Mouse (Mus musculus) Patski (cell line): Measurements from ENCODE around the gene Inha. TPM values are rescaled to one million over a fixed set of nuclear protein-coding genes. Genes with fewer than 3 reads are reported as not detected.

ENCODE experiments used
- ATAC-seq: fragments of 100-300 bp; one replicate; pipeline ENCODE4 v1.8.0; 2021
- CTCF ChIA-PET: fragments of 350-600 bp; sonication (Branson Sonifier 250); formaldehyde crosslinking; loops from one replicate; lab custom pipeline; 2022; ENCODE audit warnings: inconsistent platforms; lab: Charles Lee
- POLR2A ChIA-PET: fragments of 350-600 bp; sonication (Branson Sonifier 250); formaldehyde crosslinking; loops from one replicate; lab custom pipeline; 2022; ENCODE audit warnings: antibody characterized with exemption, inconsistent platforms; lab: Charles Lee
- DNase-seq: peaks from one replicate; pipeline ENCODE4 v3.0.0-alpha.2; 2011; ENCODE audit warnings: low read depth, low spot score
- H3K27me3 ChIP-seq: fragments of 371-371 bp; one replicate; pipeline ENCODE4 v1.5.1; 2021
- CTCF ChIP-seq: fragments of 100-300 bp; IDR thresholded peaks from one replicate; pipeline ENCODE4 v1.5.1; 2021
- in situ Hi-C: fragments of 300-500 bp; cut with MboI; formaldehyde crosslinking; loops from 3 replicates; pipeline ENCODE4 v1.11.1; 2018; ENCODE audit warnings: low pct_unique_long_range_greater_than_20kb, mixed read lengths
- polyA plus RNA-seq: library from polyadenylated mRNA; unstranded; gene quantifications from one replicate; pipeline ENCODE4 v1.2.3, GENCODE M21; 2021

The Inha gene
- polyA plus RNA-seq: 5.7 TPM

DNA sequence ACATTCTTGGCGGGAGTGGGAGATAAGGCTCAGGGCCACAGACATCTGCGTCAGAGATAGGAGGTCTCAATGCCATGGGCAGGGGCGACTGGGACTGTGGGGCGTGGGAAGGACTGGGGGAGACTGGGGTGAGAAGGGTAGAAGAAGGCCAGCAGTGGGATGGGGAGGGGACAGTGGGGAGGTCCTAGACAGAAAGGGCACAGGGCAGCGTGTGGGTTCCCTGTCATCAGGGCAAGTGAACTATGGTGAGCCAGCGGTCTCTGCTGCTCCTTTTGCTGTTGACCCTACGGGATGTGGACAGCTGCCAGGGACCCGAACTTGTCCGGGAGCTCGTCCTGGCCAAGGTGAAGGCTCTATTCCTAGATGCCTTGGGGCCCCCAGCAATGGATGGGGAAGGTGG is at the start of gene Inha:
TSS of gene Inha (plus strand) at position 72 of the 400 bp plus-strand sequence.
- in situ Hi-C loops: no loop called here
- ChIA-PET POLR2A (interaction anchor here (1.5 kb wide), 1 partner anchor 14 kb away, joined by 7 read pairs; the partner anchor contains the start of gene Stk11ip), CTCF (no interaction called here)
- no peak for TF ChIP-seq CTCF
- ATAC-seq (no peak), DNase-seq (no peak)
- H3K27me3 ChIP-seq: peaks cover 14% of the 10 kb centered on the region

DNA sequence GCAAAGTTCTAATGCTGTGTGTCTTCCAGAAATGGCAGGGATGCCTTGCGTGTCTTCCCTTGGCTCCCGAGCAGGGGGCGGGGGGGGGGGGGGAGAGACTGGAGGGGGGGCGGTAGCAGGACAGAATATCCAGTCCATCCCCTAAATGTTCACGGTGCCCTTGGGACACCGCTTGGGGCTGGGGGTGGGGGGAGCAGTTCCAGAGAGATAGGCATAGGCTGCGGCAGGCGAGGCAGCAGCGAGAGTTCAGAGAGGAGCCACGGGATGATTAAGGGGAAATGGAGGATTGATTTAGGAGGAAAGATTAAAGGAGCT is 49.2 kb upstream of the Inha start:
- POLR2A ChIA-PET: interaction anchor here (0.7 to 1.7 kb wide), 3 partner anchors 11 to 110 kb away, joined by 3 to 7 read pairs (median 4); no protein-coding TSS in a partner anchor
- CTCF ChIA-PET: interaction anchor here (0.9 to 3.6 kb wide), 8 partner anchors 9 to 114 kb away, joined by 3 to 23 read pairs (median 4); partner anchors contain the start of genes Chpf, Gmppa and Tmem198
- in situ Hi-C loops: no loop called here
- ATAC-seq (peak; percentile 29), DNase-seq (no peak)
- peaks cover 4% of the 10 kb centered on the region for H3K27me3 ChIP-seq
- no peak for TF ChIP-seq CTCF

DNA sequence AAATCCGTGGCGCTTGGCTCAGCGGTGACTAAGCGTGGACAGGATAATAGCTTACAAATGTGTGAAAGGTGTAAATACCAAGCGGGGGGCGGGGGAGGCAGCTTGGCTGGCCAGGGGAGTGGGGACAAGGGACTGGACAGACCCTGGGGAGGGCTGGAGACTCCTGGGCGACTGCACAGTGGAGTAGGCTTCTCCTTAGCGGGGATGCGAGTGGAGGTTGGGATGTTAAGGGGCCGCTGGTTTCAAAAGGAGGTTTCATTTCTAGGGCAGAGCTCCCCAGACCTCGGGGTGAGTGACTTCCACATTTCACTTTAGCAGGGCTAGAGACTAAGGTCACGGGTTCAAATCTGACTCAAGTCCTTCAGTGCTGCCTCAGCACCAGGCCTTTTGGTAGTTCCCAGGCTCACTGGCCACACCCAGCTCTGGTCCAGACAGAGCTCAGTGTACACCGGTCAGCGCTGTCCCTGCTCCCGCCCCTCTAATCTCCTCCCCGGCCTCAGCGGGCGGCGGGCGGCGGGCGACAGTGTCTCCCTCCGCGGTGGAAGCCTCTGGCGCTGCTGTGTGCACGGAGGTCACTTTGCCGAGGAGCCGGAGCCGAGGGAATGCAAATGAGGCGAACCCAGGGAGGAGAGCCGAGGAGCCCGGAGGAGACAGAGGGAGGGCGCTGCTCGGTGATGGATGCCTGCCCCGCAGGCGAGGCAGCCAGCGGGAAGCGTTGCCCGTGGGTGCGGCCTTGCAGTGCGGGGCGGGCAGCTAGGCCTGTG is 48.7 kb upstream of the Inha start:
- TF ChIP-seq CTCF: no peak
- ATAC-seq (peak; percentile 67), DNase-seq (peak; percentile 58)
- CTCF ChIA-PET: interaction anchor here (0.9 to 3.6 kb wide), 9 partner anchors 9 to 115 kb away, joined by 3 to 23 read pairs (median 4); partner anchors contain the start of genes Chpf, Gmppa and Tmem198
- POLR2A ChIA-PET: interaction anchor here (0.6 to 1.7 kb wide), 5 partner anchors 10 to 140 kb away, joined by 3 to 7 read pairs (median 4); no protein-coding TSS in a partner anchor
- no peaks in the 10 kb centered on the region for H3K27me3 ChIP-seq
- in situ Hi-C loops: no loop called here

DNA sequence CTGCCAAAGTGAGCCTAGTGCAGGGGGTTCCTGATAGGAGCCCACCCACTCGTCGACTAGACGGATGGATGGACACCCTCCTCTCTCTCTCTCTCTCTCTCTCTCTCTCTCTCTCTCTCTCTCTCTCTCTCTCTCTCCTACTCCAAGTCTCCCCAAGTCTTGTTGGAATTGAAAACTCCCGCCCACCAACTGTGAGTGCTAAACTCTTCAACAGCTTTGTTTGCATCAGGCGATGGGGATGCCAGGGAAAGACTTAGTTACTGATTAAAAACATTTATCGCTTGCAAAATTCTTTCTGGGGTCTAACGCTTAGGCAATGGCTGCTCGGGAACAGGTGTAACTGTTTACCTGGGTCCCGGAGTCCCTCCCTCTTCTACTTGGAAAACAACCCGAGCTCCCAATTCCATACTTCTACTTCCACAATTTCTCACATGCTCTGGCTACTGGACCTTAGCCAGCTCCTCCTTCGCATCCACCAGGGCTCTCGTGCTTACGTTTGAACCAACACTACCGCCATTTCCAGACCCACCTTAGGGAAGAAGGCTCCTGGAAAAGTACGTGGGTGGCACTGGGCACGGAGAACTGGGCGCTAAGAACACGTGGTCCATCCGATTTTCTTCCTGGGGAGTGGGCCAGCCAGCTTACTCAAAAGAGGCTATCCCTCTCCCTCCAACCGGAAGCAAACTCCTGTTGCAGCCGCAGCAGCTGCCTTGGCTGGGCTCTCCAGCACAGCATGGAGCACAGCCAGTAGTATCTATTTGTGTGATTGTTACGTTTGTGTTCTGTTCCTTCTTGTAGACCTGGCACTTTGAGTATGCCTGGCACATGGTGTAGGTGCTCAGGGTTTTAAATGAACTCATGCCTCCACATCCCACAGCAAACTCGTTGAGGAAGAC is 47.8 kb upstream of the Inha start:
- in situ Hi-C loops: no loop called here
- ChIA-PET CTCF (interaction anchor here (0.9 to 3.6 kb wide), 9 partner anchors 8 to 116 kb away, joined by 3 to 23 read pairs (median 3); partner anchors contain the start of genes Chpf, Gmppa and Tmem198), POLR2A (interaction anchor here (0.6 to 1.7 kb wide), 4 partner anchors 9 to 141 kb away, joined by 3 to 7 read pairs (median 4); no protein-coding TSS in a partner anchor)
- ATAC-seq: no peak
- TF ChIP-seq CTCF: no peak
- H3K27me3 ChIP-seq: no peaks in the 10 kb centered on the region
- no peak for DNase-seq

DNA sequence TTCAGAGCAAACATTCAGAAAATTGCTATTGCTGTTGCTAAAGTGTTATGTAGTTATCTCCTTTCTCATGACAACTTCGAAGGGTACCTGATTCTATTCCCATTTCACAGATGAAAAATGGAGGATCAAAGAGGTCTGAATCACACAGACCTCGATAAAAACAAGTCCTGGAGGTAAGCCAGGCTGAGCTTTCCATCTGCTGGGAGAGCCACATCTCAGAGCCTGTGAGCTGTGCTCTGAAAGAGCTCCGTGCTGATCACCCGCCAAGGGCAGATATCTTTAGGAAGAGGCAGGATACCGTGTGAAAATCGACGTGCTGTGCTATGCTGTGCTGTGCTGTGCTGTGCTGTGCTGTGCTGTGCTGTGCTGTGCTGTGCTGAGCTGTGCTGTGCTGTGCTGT is 46.6 kb upstream of the Inha start:
- ATAC-seq (no peak), DNase-seq (no peak)
- POLR2A ChIA-PET: no interaction called here

DNA sequence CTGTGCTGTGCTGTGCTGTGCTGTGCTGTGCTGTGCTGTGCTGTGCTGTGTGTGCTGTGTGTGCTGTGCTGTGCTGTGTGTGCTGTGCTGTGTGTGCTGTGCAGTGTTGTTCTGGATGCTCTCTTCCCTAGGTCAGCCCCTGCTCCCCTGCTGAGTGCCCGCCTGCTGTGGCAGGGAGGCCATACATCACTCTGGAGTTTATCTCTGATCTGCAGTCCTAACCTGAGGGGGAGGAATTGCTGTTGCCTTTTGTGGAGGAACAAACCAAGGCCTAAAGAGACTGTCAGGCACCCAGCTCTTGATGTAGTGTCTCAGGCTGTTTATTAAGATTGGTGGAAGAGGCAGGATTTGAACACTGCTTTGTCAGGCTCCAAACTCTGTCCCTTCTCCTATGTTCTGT is 44.2 kb upstream of the Inha start:
- POLR2A ChIA-PET: no interaction called here
- CTCF ChIA-PET: interaction anchor here (0.8 to 1.8 kb wide), 4 partner anchors 63 to 144 kb away, joined by 3 to 5 read pairs (median 4); no protein-coding TSS in a partner anchor

More for the DNA sequence above, 46.6 kb upstream of the Inha start:
- no peak for TF ChIP-seq CTCF
- CTCF ChIA-PET: interaction anchor here (0.9 kb wide), 1 partner anchor 117 kb away, joined by 3 read pairs; no protein-coding TSS in a partner anchor
- in situ Hi-C loops: no loop called here
- peaks cover 5% of the 10 kb centered on the region for H3K27me3 ChIP-seq

DNA sequence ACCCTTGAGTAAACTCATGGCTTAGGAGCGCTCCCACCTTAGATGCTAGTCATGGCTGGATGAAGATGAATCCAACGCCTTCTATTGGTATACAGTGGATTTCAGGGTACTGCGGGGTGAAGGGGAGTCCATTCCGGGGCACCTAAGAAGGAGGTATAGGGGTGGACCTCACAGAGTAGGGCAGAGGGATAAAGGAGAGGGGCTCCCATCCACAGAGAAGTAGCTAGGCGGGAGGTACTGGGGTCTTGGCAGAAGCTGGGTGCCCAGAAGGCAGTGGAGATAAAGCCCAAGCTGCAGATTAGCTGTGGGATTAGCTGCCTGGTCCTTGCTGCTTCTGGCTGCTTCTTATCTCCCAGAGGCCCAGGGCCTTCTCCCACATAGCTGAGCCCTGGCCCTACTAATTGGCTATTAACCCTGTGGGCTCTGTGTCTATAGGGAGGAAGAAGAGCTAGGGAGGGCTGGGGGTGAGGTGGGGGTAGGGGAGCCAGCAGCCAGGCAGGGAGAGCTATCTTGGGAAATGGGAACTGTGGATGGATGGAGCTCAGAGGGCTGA is 43.1 kb upstream of the Inha start:
- in situ Hi-C loops: no loop called here
- ChIA-PET POLR2A (interaction anchor here (0.9 kb wide), 1 partner anchor 119 kb away, joined by 3 read pairs; no protein-coding TSS in a partner anchor), CTCF (interaction anchor here (0.8 to 1.8 kb wide), 5 partner anchors 64 to 145 kb away, joined by 3 to 8 read pairs (median 4); no protein-coding TSS in a partner anchor)
- H3K27me3 ChIP-seq: peaks cover 5% of the 10 kb centered on the region
- TF ChIP-seq CTCF: no peak
- no peak for DNase-seq
- no peak for ATAC-seq

More for the DNA sequence above, 44.2 kb upstream of the Inha start:
- in situ Hi-C loops: no loop called here
- DNase-seq (no peak), ATAC-seq (no peak)
- peaks cover 5% of the 10 kb centered on the region for H3K27me3 ChIP-seq
- no peak for TF ChIP-seq CTCF

DNA sequence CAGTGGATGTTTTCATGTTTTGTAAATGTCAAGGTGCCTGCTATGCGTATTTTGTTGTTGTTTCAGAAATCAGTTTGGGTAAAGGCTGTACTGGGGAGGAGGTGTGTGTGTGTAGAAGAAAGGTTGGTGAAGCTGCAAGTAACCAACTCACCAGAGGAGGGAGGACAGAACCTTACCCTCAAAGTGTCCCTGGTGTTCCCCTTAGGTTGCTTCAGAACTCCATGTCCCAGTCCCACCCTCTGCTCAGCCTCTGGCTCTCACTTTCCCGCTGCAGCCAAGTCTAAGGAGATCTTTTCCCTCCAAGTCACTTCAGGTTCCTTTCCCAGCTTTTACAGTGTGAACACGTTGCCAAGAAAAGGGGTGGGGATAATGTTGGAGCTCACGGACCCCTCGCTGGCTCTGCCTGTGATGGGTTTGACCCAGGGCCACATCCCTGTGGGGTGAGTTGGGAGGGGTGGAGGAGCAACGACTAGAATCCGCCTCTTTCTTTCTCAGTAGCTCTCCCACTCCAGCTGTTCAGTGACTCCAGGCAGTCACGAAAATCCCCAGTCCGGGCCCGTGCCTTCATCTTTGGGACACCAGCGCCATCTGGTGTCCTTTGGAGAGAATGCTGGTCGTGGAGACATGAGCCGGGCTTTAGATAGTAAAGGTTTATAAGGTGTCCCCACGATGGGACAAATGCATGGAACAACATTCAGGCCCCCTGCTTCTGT is 39.5 kb upstream of the Inha start:
- no peak for DNase-seq
- peak; percentile 63 for ATAC-seq
- peaks cover 9% of the 10 kb centered on the region for H3K27me3 ChIP-seq
- CTCF ChIA-PET: interaction anchor here (0.6 to 4.1 kb wide), 13 partner anchors 10 to 150 kb away, joined by 3 to 45 read pairs (median 12); partner anchors contain the start of genes Dnpep and Gmppa
- TF ChIP-seq CTCF: no peak
- in situ Hi-C loops: loop anchor here (5.0 kb wide), 1 partner anchor 125 kb away; no protein-coding TSS in a partner anchor
- POLR2A ChIA-PET: interaction anchor here (0.6 to 1.5 kb wide), 6 partner anchors 13 to 1729 kb away, joined by 3 to 5 read pairs (median 4); no protein-coding TSS in a partner anchor
